22 mouse cellular contexts compared by ENCODE assay signal in genomic region chr13:53652826-53653225, GRCm38 (mm10).
A peak's percentile ranks its signal among the peaks of the same experiment; 100 is the strongest.
DNase-seq lines count a peak whose midpoint lies in the region; ATAC-seq and TF ChIP-seq lines count a peak whose summit lies in the region.
"Had no signal": no experiment of that assay in that cellular context is flagged by ENCODE, and none has a peak within 500 bp of the region (broad histone marks: within the 10 kb centered on the region; RNA-seq: fewer than 3 reads in every experiment).

No protein-coding gene starts in this region.

- H3K4me2 ChIP-seq in liver, embryonic 15.5 days = no peak overlapping the region
- H3K4me2 ChIP-seq in liver, embryonic 11.5 days = no peak overlapping the region
- no peak overlapping the region for H3K4me2 ChIP-seq in liver, postnatal 0 days (ENCODE audit: low read depth, low read length)
- H3K4me2 ChIP-seq in kidney, embryonic 15.5 days = no peak overlapping the region
- H3K4me2 ChIP-seq: embryonic facial prominence, embryonic 13.5 days; embryonic facial prominence, embryonic 15.5 days; forebrain, embryonic 12.5 days had no signal

- no peaks in the 10 kb centered on the region for H3K36me3 ChIP-seq in liver, embryonic 15.5 days (replicated peaks)
- H3K36me3 ChIP-seq in liver, embryonic 11.5 days (ENCODE audit: control insufficient read depth, insufficient read depth, low read length) = no peaks in the 10 kb centered on the region
- no peaks in the 10 kb centered on the region for H3K36me3 ChIP-seq in liver, postnatal 0 days (replicated peaks; ENCODE audit: insufficient read depth, low read length)
- H3K36me3 ChIP-seq in kidney, embryonic 15.5 days = no peaks in the 10 kb centered on the region
- H3K36me3 ChIP-seq: embryonic facial prominence, embryonic 13.5 days; embryonic facial prominence, embryonic 15.5 days; forebrain, embryonic 10.5 days; forebrain, embryonic 12.5 days had no signal

- DNase-seq in liver, embryonic 11.5 days (ENCODE audit: low spot score) = no peak
- DNase-seq in liver, postnatal 0 days = no peak
- no peak for DNase-seq in liver
- DNase-seq: adrenal gland, adult 2 months; adrenal gland, postnatal 10 days; adrenal gland, postnatal 25 days; cerebellum, adult 11 months; cerebellum, adult 18-20 months; cerebellum, adult 8-10 months; cerebellum, adult 9-11 months; cerebellum, postnatal 14 days; cerebellum, postnatal 36 days; embryo, embryonic 11 days had no signal

- H3K9me3 ChIP-seq in liver, embryonic 15.5 days (replicated peaks) = no peaks in the 10 kb centered on the region
- no peaks in the 10 kb centered on the region for H3K9me3 ChIP-seq in liver, embryonic 11.5 days (ENCODE audit: control insufficient read depth, low read length)
- no peaks in the 10 kb centered on the region for H3K9me3 ChIP-seq in liver, postnatal 0 days (ENCODE audit: low read length)
- no peaks in the 10 kb centered on the region for H3K9me3 ChIP-seq in kidney, embryonic 15.5 days (replicated peaks)
- H3K9me3 ChIP-seq: embryonic facial prominence, embryonic 13.5 days; embryonic facial prominence, embryonic 15.5 days; forebrain, embryonic 10.5 days; forebrain, embryonic 12.5 days had no signal

- WGBS in liver, embryonic 15.5 days (ENCODE audit: insufficient replicate concordance) = 21% methylated on average over 4 of the region's 4 CpGs
- 33% methylated on average over 4 of the region's 4 CpGs for WGBS in liver, embryonic 11.5 days
- 15% methylated on average over 4 of the region's 4 CpGs for WGBS in liver, postnatal 0 days (ENCODE audit: insufficient replicate concordance)
- WGBS in kidney, embryonic 15.5 days = 41% methylated on average over 4 of the region's 4 CpGs

- H3K9ac ChIP-seq in liver, embryonic 15.5 days = no peak overlapping the region
- H3K9ac ChIP-seq in liver, embryonic 11.5 days (ENCODE audit: low read depth, low read length) = no peak overlapping the region
- no peak overlapping the region for H3K9ac ChIP-seq in liver, postnatal 0 days (replicated peaks)
- H3K9ac ChIP-seq in kidney, embryonic 15.5 days = no peak overlapping the region
- H3K9ac ChIP-seq: embryonic facial prominence, embryonic 13.5 days; embryonic facial prominence, embryonic 15.5 days; forebrain, embryonic 12.5 days had no signal

- peak; percentile 47; the same call in 1 of the 2 replicates for ATAC-seq in liver, embryonic 15.5 days (ENCODE audit: insufficient read depth)
- ATAC-seq in liver, embryonic 11.5 days (replicated peaks; ENCODE audit: low FRiP score) = no peak
- ATAC-seq in liver, postnatal 0 days = peak; percentile 53; the same call in 1 of the 2 replicates
- ATAC-seq in kidney, embryonic 15.5 days (replicated peaks; ENCODE audit: low FRiP score) = no peak
- ATAC-seq: forebrain, embryonic 14.5 days; forebrain, embryonic 16.5 days had no signal

- no peak overlapping the region for H3K27ac ChIP-seq in liver, embryonic 15.5 days (replicated peaks)
- no peak overlapping the region for H3K27ac ChIP-seq in liver, embryonic 11.5 days (ENCODE audit: low read depth, low read length)
- no peak overlapping the region for H3K27ac ChIP-seq in liver, postnatal 0 days (ENCODE audit: low read depth)
- H3K27ac ChIP-seq in kidney, embryonic 15.5 days = no peak overlapping the region
- H3K27ac ChIP-seq: embryonic facial prominence, embryonic 13.5 days; embryonic facial prominence, embryonic 15.5 days; forebrain, embryonic 10.5 days; forebrain, embryonic 12.5 days had no signal

- no peak overlapping the region for H3K4me3 ChIP-seq in liver, embryonic 15.5 days (replicated peaks)
- no peak overlapping the region for H3K4me3 ChIP-seq in liver, embryonic 11.5 days (ENCODE audit: low read depth, low read length)
- no peak overlapping the region for H3K4me3 ChIP-seq in liver, postnatal 0 days (ENCODE audit: low read depth, low read length)
- no peak overlapping the region for H3K4me3 ChIP-seq in kidney, embryonic 15.5 days (replicated peaks)
- H3K4me3 ChIP-seq: embryonic facial prominence, embryonic 13.5 days; embryonic facial prominence, embryonic 15.5 days; erythroblast, embryonic 14.5 days; forebrain, embryonic 10.5 days; forebrain, embryonic 12.5 days had no signal

- H3K27me3 ChIP-seq in liver, embryonic 15.5 days = no peaks in the 10 kb centered on the region
- H3K27me3 ChIP-seq in liver, embryonic 11.5 days (replicated peaks; ENCODE audit: control insufficient read depth, insufficient read depth, low read length) = no peaks in the 10 kb centered on the region
- no peaks in the 10 kb centered on the region for H3K27me3 ChIP-seq in liver, postnatal 0 days (ENCODE audit: insufficient read depth, low read length)
- H3K27me3 ChIP-seq in kidney, embryonic 15.5 days = no peaks in the 10 kb centered on the region
- H3K27me3 ChIP-seq: embryonic facial prominence, embryonic 13.5 days; embryonic facial prominence, embryonic 15.5 days had no signal

- TF ChIP-seq CTCF in liver, postnatal 0 days (IDR thresholded peaks at IDR 0.05; ENCODE audit: low read depth) = no peak

- no peaks in the 10 kb centered on the region for H3K4me1 ChIP-seq in liver, embryonic 15.5 days (replicated peaks)
- H3K4me1 ChIP-seq in liver, embryonic 11.5 days (replicated peaks; ENCODE audit: control insufficient read depth, insufficient read depth, low read length) = no peaks in the 10 kb centered on the region
- no peaks in the 10 kb centered on the region for H3K4me1 ChIP-seq in liver, postnatal 0 days (ENCODE audit: insufficient read depth)
- H3K4me1 ChIP-seq in kidney, embryonic 15.5 days = no peaks in the 10 kb centered on the region
- H3K4me1 ChIP-seq: embryonic facial prominence, embryonic 13.5 days; embryonic facial prominence, embryonic 15.5 days; forebrain, embryonic 10.5 days; forebrain, embryonic 12.5 days had no signal

- no peak for TF ChIP-seq EP300 in liver, postnatal 0 days (IDR thresholded peaks at IDR 0.05; ENCODE audit: low read depth)

Comparison
In these comparisons a context has a peak if more than half of its experiments do, and no peak if none do; other contexts are left out.
1. ATAC-seq: peak in liver, embryonic 15.5 days (single experiment) and liver, postnatal 0 days (single experiment); none in liver, embryonic 11.5 days (single experiment) and kidney, embryonic 15.5 days (single experiment).